Mouse (Mus musculus): ENCODE results near the gene Aunip. TPM values are rescaled to one million over a fixed set of nuclear protein-coding genes. Genes with fewer than 3 reads are reported as not detected.

Aunip gene
- polyA plus RNA-seq, 1 experiment from 2014 or later = 2.0 TPM

DNA sequence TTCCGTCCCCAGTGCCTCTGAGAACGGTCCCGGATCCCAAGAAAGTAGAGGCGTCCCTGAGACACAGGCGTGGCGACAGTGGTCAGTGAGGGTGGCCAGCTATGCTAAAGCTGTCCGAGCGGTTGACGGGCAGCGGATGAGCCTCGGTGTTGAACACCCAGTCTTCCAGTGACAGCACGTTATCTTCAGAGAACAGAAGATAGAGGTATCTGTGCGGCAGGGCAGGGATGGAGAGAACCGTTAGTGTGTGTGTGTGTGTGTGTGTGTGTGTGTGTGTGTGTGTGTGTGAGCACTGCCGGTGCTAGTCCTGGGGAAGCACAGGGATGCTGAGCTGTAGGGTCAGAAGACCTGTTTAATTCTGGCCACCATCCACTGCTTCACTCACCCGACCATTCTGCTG, 52.8 kb downstream of the Aunip start:
- 90% methylated on average over 16 of the region's 16 CpGs for WGBS
- no peak overlapping the region for H3K4me2 ChIP-seq
- no peak for ATAC-seq (ENCODE audit: low FRiP score, low read depth)
- H3K4me3 ChIP-seq = no peak overlapping the region
- H3K9me3 ChIP-seq = no peaks in the 10 kb centered on the region
- H3K9ac ChIP-seq = no peak overlapping the region
- H3K36me3 ChIP-seq = peaks cover 7% of the 10 kb centered on the region
- H3K27me3 ChIP-seq = no peaks in the 10 kb centered on the region
- H3K27ac ChIP-seq (replicated peaks) = no peak overlapping the region
- H3K4me1 ChIP-seq (replicated peaks) = peaks cover 15% of the 10 kb centered on the region

DNA sequence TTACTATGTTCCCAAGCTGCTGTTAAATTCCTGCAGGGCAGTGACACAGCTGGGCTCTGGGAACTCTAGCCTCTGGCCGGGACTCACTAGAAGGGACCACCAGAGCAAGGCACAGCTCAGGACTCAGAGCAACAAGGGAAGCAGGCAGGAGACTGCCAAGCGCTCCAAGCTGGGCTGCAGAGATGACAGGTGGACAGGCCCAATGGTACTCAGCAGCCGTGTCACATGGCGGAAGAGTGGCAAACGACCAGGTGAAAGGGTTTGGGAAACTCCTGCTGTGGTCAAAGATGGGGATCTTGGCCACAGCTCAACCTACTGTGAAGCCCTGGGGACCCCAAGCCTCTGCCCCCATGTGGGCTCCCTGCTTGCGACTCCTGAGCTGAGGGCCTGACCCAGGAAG, 53.3 kb downstream of the Aunip start:
- H3K4me3 ChIP-seq = no peak overlapping the region
- peaks cover 7% of the 10 kb centered on the region for H3K36me3 ChIP-seq
- H3K4me2 ChIP-seq = no peak overlapping the region
- H3K27me3 ChIP-seq = no peaks in the 10 kb centered on the region
- H3K9me3 ChIP-seq = no peaks in the 10 kb centered on the region
- H3K9ac ChIP-seq = no peak overlapping the region
- ATAC-seq (ENCODE audit: low FRiP score, low read depth) = no peak
- H3K27ac ChIP-seq (replicated peaks) = no peak overlapping the region
- peaks cover 14% of the 10 kb centered on the region for H3K4me1 ChIP-seq (replicated peaks)
- WGBS = 83% methylated on average over 6 of the region's 6 CpGs

DNA sequence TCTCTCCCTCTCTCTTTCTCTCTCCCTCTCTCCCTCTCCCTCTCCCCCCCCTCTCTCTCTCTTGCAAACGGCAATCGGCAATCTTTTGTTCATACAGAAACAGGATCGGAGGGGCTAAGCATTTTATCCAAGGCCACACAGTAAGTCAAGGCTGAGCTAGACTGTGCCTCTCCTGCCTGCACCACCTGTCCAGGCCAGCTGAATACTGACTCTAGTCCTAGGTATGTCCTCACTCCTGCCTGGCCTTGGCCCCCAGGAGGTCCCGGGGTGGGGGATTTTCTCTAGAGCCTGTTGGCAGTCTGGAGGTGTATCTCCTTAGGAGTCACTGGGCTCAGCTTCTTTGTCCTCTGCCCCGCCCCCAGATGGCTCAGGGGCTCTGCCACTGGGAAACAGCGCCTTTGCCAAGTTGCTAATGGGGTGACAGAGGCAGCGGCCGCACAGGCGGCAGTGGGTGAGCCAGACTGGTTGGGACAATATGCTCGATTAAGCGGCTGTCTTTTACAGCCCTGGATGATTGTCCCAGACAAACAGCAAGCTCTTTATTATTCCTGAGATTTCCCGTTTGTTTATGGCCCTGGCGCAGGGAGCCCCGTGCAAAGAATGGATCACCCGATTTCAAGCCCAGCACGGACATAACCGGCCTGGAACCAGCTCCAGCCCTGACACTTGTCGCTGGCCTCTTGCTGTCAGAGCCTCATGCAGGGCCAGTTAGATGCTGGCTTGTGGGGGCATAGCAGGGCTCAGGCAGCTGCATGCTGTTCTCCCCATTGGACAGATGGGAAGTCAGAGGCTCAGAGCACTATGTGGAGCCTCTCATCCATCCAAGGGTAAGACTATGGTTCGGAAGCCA, 56.8 kb downstream of the Aunip start:
- Histone ChIP-seq H3K4me3 (no peak overlapping the region), H3K27ac (replicated peaks) (peak overlapping the region; percentile 69), H3K9me3 (no peaks in the 10 kb centered on the region), H3K36me3 (peaks cover 7% of the 10 kb centered on the region), H3K27me3 (no peaks in the 10 kb centered on the region), H3K4me1 (replicated peaks) (peaks cover 28% of the 10 kb centered on the region), H3K9ac (no peak overlapping the region), H3K4me2 (no peak overlapping the region)
- WGBS = 23% methylated on average over 19 of the region's 19 CpGs
- ATAC-seq (ENCODE audit: low FRiP score, low read depth) = peak; percentile 79

DNA sequence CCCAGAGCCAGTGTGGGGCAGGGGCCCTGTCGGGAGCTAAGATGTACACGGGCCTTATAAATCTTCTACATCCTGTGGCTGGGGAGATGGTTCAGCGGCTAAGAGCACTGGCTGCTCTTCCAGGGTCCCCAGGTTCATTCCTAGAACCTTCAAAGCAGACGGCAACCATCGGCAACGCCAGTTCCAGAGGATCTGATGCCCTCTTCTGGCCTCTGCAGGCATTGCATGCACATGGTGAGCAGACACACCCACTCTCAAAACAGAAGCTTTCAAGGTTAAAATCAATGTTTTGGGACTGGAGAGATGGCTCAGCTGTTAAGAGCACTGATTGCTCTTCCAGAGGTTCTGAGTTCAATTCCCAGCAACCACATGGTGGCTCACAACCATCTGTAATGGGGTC, 58.4 kb downstream of the Aunip start:
- Histone ChIP-seq H3K4me3 (no peak overlapping the region), H3K27ac (replicated peaks) (no peak overlapping the region), H3K9me3 (no peaks in the 10 kb centered on the region), H3K4me2 (no peak overlapping the region), H3K4me1 (replicated peaks) (peaks cover 30% of the 10 kb centered on the region), H3K9ac (no peak overlapping the region), H3K27me3 (no peaks in the 10 kb centered on the region), H3K36me3 (peaks cover 7% of the 10 kb centered on the region)
- ATAC-seq (ENCODE audit: low FRiP score, low read depth) = no peak
- WGBS = 75% methylated on average over 6 of the region's 6 CpGs

DNA sequence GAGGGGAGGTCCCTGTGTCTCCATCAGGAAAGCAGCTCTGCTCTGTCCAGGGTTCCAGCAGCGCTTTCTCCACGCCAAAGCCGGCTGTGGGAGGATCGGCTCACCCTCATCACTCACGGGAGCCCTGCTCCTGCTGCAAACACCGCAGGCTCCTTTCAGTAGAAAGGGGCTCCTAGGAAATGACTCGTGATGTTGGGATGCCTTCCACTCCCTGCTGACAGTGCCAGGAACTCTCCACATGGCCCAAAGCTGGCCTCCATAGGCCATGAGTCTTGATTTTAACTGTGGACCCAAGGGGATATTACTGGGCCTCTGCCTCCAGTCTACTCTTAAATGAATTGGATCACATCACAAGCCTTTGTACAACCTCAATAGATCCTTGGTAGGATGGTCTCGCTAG, 59.0 kb downstream of the Aunip start:
- ATAC-seq (ENCODE audit: low FRiP score, low read depth) = no peak
- no peak overlapping the region for H3K4me2 ChIP-seq
- no peak overlapping the region for H3K9ac ChIP-seq
- H3K4me3 ChIP-seq = no peak overlapping the region
- H3K4me1 ChIP-seq (replicated peaks) = peaks cover 30% of the 10 kb centered on the region
- H3K36me3 ChIP-seq = peaks cover 7% of the 10 kb centered on the region
- WGBS = 67% methylated on average over 8 of the region's 8 CpGs
- no peaks in the 10 kb centered on the region for H3K9me3 ChIP-seq
- H3K27ac ChIP-seq (replicated peaks) = peak overlapping the region; percentile 45; the same call in 1 of the 2 replicates
- no peaks in the 10 kb centered on the region for H3K27me3 ChIP-seq

DNA sequence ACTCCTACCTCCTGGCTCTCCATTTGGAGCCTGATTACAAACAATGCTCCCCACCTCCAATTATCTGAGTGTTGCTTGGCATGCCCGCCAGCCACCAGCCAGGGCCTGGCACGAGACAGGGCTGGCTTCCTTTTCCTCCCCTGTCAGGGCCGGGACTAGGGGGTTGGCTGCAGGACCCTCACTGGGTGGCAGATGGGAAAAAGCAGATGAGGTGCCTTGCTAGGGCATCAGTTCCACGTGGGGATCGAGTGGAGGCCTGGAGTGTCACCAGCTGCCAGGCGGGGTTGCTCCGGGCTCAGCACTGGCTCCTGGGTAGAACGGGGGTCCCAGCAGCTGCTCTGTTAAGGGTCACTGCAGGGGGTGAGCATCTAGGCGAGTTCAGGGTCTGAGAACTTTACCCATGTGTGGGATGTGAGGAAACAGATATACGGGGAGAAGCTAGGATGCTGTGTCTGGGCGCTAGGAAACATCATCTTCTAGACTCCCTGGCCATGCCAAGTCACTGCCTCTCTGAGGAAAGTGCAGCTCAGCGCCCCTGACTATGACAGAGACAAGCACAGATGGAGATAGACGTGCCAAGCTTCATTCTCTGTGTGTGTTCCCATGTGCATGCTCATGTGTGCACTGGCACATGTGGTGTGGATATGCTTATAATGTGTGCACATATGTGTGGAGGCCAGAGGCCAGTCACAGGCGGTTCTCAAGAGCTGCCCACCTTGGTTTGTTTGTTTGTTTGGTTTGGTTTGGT, 60.1 kb downstream of the Aunip start:
- Histone ChIP-seq H3K27me3 (no peaks in the 10 kb centered on the region), H3K9ac (no peak overlapping the region), H3K4me2 (no peak overlapping the region), H3K4me1 (replicated peaks) (peaks cover 34% of the 10 kb centered on the region), H3K27ac (replicated peaks) (peak overlapping the region; percentile 45), H3K36me3 (no peaks in the 10 kb centered on the region), H3K4me3 (no peak overlapping the region), H3K9me3 (no peaks in the 10 kb centered on the region)
- WGBS = 46% methylated on average over 14 of the region's 14 CpGs
- 0 out of 2 replicates have a peak, but pooled peaks have one; percentile 20 for ATAC-seq (ENCODE audit: low FRiP score, low read depth)

DNA sequence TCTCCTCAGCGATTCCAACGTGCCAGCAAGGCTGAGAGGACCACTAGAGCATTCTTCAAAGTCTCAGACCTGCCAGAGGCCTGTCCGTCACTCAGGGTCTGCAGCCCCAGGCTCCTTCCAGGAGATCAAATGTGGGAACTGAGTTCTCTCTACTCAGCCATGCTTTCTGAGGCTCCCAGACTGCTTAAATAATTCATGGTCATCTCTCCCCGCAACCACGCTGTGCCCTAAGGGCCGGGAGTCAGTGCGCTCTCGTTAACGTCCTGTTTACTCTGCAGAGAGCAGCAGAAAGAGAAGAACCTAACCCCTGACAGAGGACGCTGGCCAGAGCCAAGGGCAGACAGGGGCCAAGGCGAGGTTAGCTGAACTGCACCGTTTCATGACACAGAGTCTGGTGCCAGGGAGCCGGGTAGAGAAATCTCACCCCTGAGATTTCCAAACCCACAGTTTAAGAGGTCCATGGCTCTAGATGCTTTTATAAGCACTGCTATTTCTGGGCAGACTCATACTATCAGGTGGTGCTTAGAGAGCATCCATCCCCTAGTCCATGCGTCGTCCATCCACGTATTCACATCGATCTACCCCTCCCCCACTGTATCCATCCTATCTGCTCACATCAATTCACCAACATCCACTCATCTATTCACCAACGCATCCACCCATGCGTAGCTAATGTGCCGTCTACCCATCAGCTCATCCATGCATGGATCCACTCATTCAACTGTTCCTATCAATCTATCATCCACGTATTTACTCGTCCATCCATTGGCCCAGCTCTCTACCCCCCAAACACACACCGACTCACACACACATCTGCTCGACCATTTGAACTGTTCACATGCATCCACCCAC, 61.9 kb downstream of the Aunip start:
- Histone ChIP-seq H3K27me3 (no peaks in the 10 kb centered on the region), H3K9me3 (no peaks in the 10 kb centered on the region), H3K4me1 (replicated peaks) (peaks cover 30% of the 10 kb centered on the region), H3K36me3 (no peaks in the 10 kb centered on the region), H3K4me2 (no peak overlapping the region), H3K9ac (no peak overlapping the region), H3K4me3 (no peak overlapping the region), H3K27ac (replicated peaks) (no peak overlapping the region)
- 73% methylated on average over 24 of the region's 24 CpGs for WGBS
- no peak for ATAC-seq (ENCODE audit: low FRiP score, low read depth)

Small RNA genes lying within 50 kb of the gene (microRNA-seq; reads per million reads assigned to microRNA genes)
- gene Gm23634 (0.87 reads per million), gene Mir6403 (not detected)

Other genes starting within 250 kb of the Aunip start
- gene Pdik1l, start 223.1 kb upstream of the Aunip start, polyA plus RNA-seq (2015; fragmentation: Nextera tagmentation; extraction: Ambion mirVana) = 35.7 and 36.6 TPM in 2 replicates
- gene Trim63, start 195.9 kb upstream of the Aunip start, polyA plus RNA-seq (2015; fragmentation: Nextera tagmentation; extraction: Ambion mirVana) = 0.41 and 0.56 TPM in 2 replicates
- 0.16 and 0.33 TPM in 2 replicates for gene Slc30a2, start 167.8 kb upstream of the Aunip start, polyA plus RNA-seq (2015; fragmentation: Nextera tagmentation; extraction: Ambion mirVana)
- 0.45 and 0.51 TPM in 2 replicates for gene Extl1, start 127.1 kb upstream of the Aunip start, polyA plus RNA-seq (2015; fragmentation: Nextera tagmentation; extraction: Ambion mirVana)
- 7.6 and 8.1 TPM in 2 replicates for gene Pafah2, start 114.7 kb upstream of the Aunip start, polyA plus RNA-seq (2015; fragmentation: Nextera tagmentation; extraction: Ambion mirVana)
- gene Stmn1, start 42.7 kb upstream of the Aunip start, polyA plus RNA-seq (2015; fragmentation: Nextera tagmentation; extraction: Ambion mirVana) = 5,846 and 6,036 TPM in 2 replicates
- gene Paqr7, start 14.3 kb upstream of the Aunip start, polyA plus RNA-seq (2015; fragmentation: Nextera tagmentation; extraction: Ambion mirVana) = 30.4 and 35.2 TPM in 2 replicates
- gene Mtfr1l, start 24.4 kb downstream of the Aunip start, polyA plus RNA-seq (2015; fragmentation: Nextera tagmentation; extraction: Ambion mirVana) = 168 and 179 TPM in 2 replicates
- 31.2 and 32.0 TPM in 2 replicates for gene Selenon, start 41.2 kb downstream of the Aunip start, polyA plus RNA-seq (2015; fragmentation: Nextera tagmentation; extraction: Ambion mirVana)
- gene Man1c1, start 193.3 kb downstream of the Aunip start, polyA plus RNA-seq (2015; fragmentation: Nextera tagmentation; extraction: Ambion mirVana) = 5.8 and 6.1 TPM in 2 replicates

All from hindbrain, embryonic 15.5 days (tissue).